Mouse (Mus musculus): Measurements from ENCODE around the gene Slc25a42.

DNA sequence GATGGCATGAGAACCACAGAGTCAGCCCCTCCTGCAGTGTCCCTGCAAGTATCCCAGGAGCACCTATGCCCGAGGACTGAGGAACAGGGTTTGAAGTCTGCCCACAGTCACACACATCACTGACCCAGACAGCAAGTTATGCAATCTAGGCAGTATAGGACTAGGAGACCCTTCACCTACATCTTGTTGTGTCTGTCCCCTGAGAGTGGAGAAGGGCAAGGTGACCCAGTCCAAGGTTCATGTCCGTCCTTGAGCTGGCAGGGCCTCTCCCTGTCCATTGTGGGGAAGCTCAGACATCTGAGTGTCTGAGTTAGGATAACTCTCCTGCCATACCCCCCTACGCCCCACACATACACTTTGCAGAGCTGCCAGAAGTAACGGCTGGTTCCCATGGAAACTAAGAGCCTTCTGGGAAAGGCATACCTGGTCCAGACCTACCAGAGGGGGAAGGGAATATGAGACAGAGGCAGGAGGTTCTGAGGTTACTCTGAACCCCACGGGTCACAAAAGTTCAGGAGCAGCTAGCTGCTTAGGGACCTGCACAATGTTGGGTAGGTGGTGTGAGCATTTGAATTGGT is 7.1 kb upstream of the Slc25a42 start:
- TF ChIP-seq CTCF (IDR thresholded peaks at IDR 0.05; ENCODE audit: low read depth, low read length) (no peak), POLR2A (IDR thresholded peaks at IDR 0.05; ENCODE audit: borderline replicate concordance, low read depth, low read length) (no peak)
